Mouse (Mus musculus): Measurements from ENCODE around the gene Stom.

GRCm38 (mm10) chr2:35271817-35272216 is 65.0 kb downstream of the Stom start:
- TF ChIP-seq GATA1 (IDR thresholded peaks at IDR 0.05; ENCODE audit: low read length) (no peak), TAL1 (IDR thresholded peaks at IDR 0.05; ENCODE audit: low read length) (no peak)
